Mouse (Mus musculus) embryonic facial prominence, embryonic 14.5 days (tissue): Measurements from ENCODE around the gene Rabep2. TPM values are rescaled to one million over a fixed set of nuclear protein-coding genes. Genes with fewer than 3 reads are reported as not detected.

Source experiments
- ATAC-seq: fragments of 200-750 bp; cut with Nextera tagmentation; 2 replicates; pipeline ENCODE4 v1.8.0; 2017; ENCODE audit warnings: low read depth, moderate number of reproducible peaks, moderate TSS enrichment
- DNase-seq: peaks from one replicate; pipeline ENCODE4 v3.0.0-alpha.2; 2015; ENCODE audit warnings: low spot score
- H3K27ac ChIP-seq: fragments of 300-500 bp; sonication (generic); replicated peaks from 2 replicates; pipeline ENCODE4 v1.5.1; 2014; ENCODE audit warnings: low read depth, mild to moderate bottlenecking, low read length, moderate library complexity
- H3K27me3 ChIP-seq: fragments of 300-500 bp; sonication (generic); replicated peaks from 2 replicates; pipeline ENCODE4 v1.6.1; 2014; ENCODE audit warnings: low read length; ENCODE audit not compliant: control insufficient read depth, insufficient read depth
- H3K36me3 ChIP-seq: fragments of 300-500 bp; sonication (generic); 2 replicates; pipeline ENCODE4 v1.6.1; 2014; ENCODE audit warnings: low read length, mixed read lengths; ENCODE audit not compliant: control insufficient read depth, insufficient read depth
- H3K4me1 ChIP-seq: fragments of 300-500 bp; sonication (generic); 2 replicates; pipeline ENCODE4 v1.6.1; 2014; ENCODE audit warnings: antibody characterized with exemption, low read length; ENCODE audit not compliant: control insufficient read depth, insufficient read depth
- H3K4me2 ChIP-seq: fragments of 300-500 bp; sonication (generic); 2 replicates; pipeline ENCODE4 v1.6.1; 2014; ENCODE audit warnings: low read depth, mild to moderate bottlenecking, low read length, moderate library complexity, mixed read lengths
- H3K4me3 ChIP-seq: fragments of 300-500 bp; sonication (generic); 2 replicates; pipeline ENCODE4 v1.5.1; 2014; ENCODE audit warnings: low read depth, mild to moderate bottlenecking, low read length
- H3K9ac ChIP-seq: fragments of 300-500 bp; sonication (generic); 2 replicates; pipeline ENCODE4 v1.6.1; 2014; ENCODE audit warnings: low read depth, mild to moderate bottlenecking, low read length, moderate library complexity, mixed read lengths
- H3K9me3 ChIP-seq: fragments of 300-500 bp; sonication (generic); 2 replicates; pipeline ENCODE4 v1.6.1; 2016; ENCODE audit warnings: low read length; ENCODE audit not compliant: control insufficient read depth
- WGBS: fragments of 180-500 bp; shearing (Covaris S2); extraction: QIAGEN DNeasy Blood & Tissue Kit; methylation state at CpG from one replicate; pipeline ENCODE4 v1.1.7; 2014; 5-methylcytosine and 5-hydroxymethylcytosine counted together
- polyA plus RNA-seq: library from polyadenylated mRNA; unstranded; fragments of >200 nt; fragmentation: Nextera tagmentation; extraction: Ambion mirVana; gene quantifications from 2 replicates; pipeline ENCODE4 v1.2.1, GENCODE M21; 2014

Gene Rabep2
- polyA plus RNA-seq, 1 experiment from 2014 or later = 26.4 TPM

GRCm38 (mm10) chr7:126455242-126455641 is 26.7 kb downstream of the Rabep2 start:
- Histone ChIP-seq H3K4me3 (no peak overlapping the region), H3K27ac (no peak overlapping the region), H3K4me2 (no peak overlapping the region), H3K27me3 (no peaks in the 10 kb centered on the region), H3K36me3 (no peaks in the 10 kb centered on the region), H3K9ac (no peak overlapping the region), H3K9me3 (no peaks in the 10 kb centered on the region), H3K4me1 (no peaks in the 10 kb centered on the region)
- DNase-seq = no peak
- no peak for ATAC-seq
- 64% methylated on average over 2 of the region's 2 CpGs for WGBS

- Histone ChIP-seq H3K4me1 (no peaks in the 10 kb centered on the region), H3K4me3 (no peak overlapping the region), H3K9me3 (no peaks in the 10 kb centered on the region), H3K27ac (no peak overlapping the region), H3K27me3 (no peaks in the 10 kb centered on the region), H3K4me2 (no peak overlapping the region), H3K36me3 (no peaks in the 10 kb centered on the region), H3K9ac (no peak overlapping the region)
- ATAC-seq (no peak), DNase-seq (no peak)
- WGBS = 86% methylated on average over 17 of the region's 17 CpGs
These were observed 28.1 kb downstream of the Rabep2 start for GRCm38 (mm10) chr7:126456382-126457266.

- H3K27me3 ChIP-seq = no peaks in the 10 kb centered on the region
- H3K36me3 ChIP-seq = no peaks in the 10 kb centered on the region
- no peak overlapping the region for H3K4me3 ChIP-seq
- 76% methylated on average over 5 of the region's 5 CpGs for WGBS
- no peaks in the 10 kb centered on the region for H3K9me3 ChIP-seq
- ATAC-seq = no peak
- no peak for DNase-seq
- H3K4me1 ChIP-seq = no peaks in the 10 kb centered on the region
- H3K4me2 ChIP-seq = no peak overlapping the region
- no peak overlapping the region for H3K27ac ChIP-seq
- no peak overlapping the region for H3K9ac ChIP-seq
These were observed 29.7 kb downstream of the Rabep2 start for GRCm38 (mm10) chr7:126458225-126458624.

- Histone ChIP-seq H3K4me3 (no peak overlapping the region), H3K4me1 (peaks cover 4% of the 10 kb centered on the region; the same call in 1 of the 2 replicates), H3K9me3 (no peaks in the 10 kb centered on the region), H3K9ac (no peak overlapping the region), H3K27me3 (no peaks in the 10 kb centered on the region), H3K27ac (no peak overlapping the region), H3K36me3 (no peaks in the 10 kb centered on the region), H3K4me2 (no peak overlapping the region)
- DNase-seq (no peak), ATAC-seq (no peak)
- 71% methylated on average over 8 of the region's 11 CpGs for WGBS
These were observed 30.5 kb downstream of the Rabep2 start for GRCm38 (mm10) chr7:126458844-126459618.

GRCm38 (mm10) chr7:126460623-126461399 is 32.3 kb downstream of the Rabep2 start:
- peak; percentile 65 for DNase-seq
- Histone ChIP-seq H3K9me3 (no peaks in the 10 kb centered on the region), H3K9ac (no peak overlapping the region), H3K27me3 (no peaks in the 10 kb centered on the region), H3K4me3 (no peak overlapping the region), H3K27ac (no peak overlapping the region; the same call in 1 of the 2 replicates), H3K4me2 (no peak overlapping the region; the same call in 1 of the 2 replicates), H3K36me3 (no peaks in the 10 kb centered on the region), H3K4me1 (peaks cover 7% of the 10 kb centered on the region)
- 42% methylated on average over 10 of the region's 10 CpGs for WGBS
- ATAC-seq = peak; percentile 56

- Histone ChIP-seq H3K4me1 (peaks cover 7% of the 10 kb centered on the region), H3K27me3 (no peaks in the 10 kb centered on the region), H3K9ac (peak overlapping the region; percentile 23; the same call in 1 of the 2 replicates), H3K4me2 (no peak overlapping the region), H3K27ac (peak overlapping the region; percentile 15; the same call in 1 of the 2 replicates), H3K4me3 (0 out of 2 replicates have a peak overlapping the region, but pooled peaks have one; percentile 8), H3K36me3 (peaks cover 7% of the 10 kb centered on the region; the same call in 1 of the 2 replicates), H3K9me3 (no peaks in the 10 kb centered on the region)
- WGBS = 65% methylated on average over 3 of the region's 3 CpGs
- ATAC-seq (no peak), DNase-seq (peak; percentile 8)
These were observed 33.1 kb downstream of the Rabep2 start for GRCm38 (mm10) chr7:126461626-126462025.

GRCm38 (mm10) chr7:126463004-126463403 is 34.4 kb downstream of the Rabep2 start, which contains the start of gene Atp2a1:
Gene Atp2a1, minus strand, starts transcription at chr7:126463108.
- ATAC-seq (no peak), DNase-seq (peak; percentile 34)
- no peaks in the 10 kb centered on the region for H3K27me3 ChIP-seq
- peaks cover 7% of the 10 kb centered on the region for H3K4me1 ChIP-seq
- no peak within 1 kb of the TSS for H3K4me2 ChIP-seq
- peaks cover 21% of the 10 kb centered on the region for H3K36me3 ChIP-seq
- no peaks in the 10 kb centered on the region for H3K9me3 ChIP-seq
- H3K27ac ChIP-seq = peak within 1 kb of the TSS; percentile 67
- WGBS = 45% methylated on average over 5 of the region's 5 CpGs
- 0 out of 2 replicates have a peak within 1 kb of the TSS, but pooled peaks have one; percentile 23 for H3K9ac ChIP-seq
- peak within 1 kb of the TSS; percentile 8; the same call in 1 of the 2 replicates for H3K4me3 ChIP-seq

- Histone ChIP-seq H3K4me2 (no peak overlapping the region), H3K27me3 (no peaks in the 10 kb centered on the region), H3K27ac (peak overlapping the region; percentile 67; the same call in 1 of the 2 replicates), H3K36me3 (peaks cover 26% of the 10 kb centered on the region), H3K9me3 (no peaks in the 10 kb centered on the region), H3K4me3 (no peak overlapping the region), H3K9ac (no peak overlapping the region), H3K4me1 (peaks cover 7% of the 10 kb centered on the region)
- DNase-seq = no peak
- no peak for ATAC-seq
- 45% methylated on average over 4 of the region's 4 CpGs for WGBS
These were observed 35.0 kb downstream of the Rabep2 start for GRCm38 (mm10) chr7:126463547-126463946.
